Mouse (Mus musculus) E14TG2a.4 (cell line): ENCODE results near the gene Plekha5.
"Not testable (repeated sequence)": the region's sequence is repeated elsewhere in the genome, so short reads cannot be mapped to it uniquely, and the experiment has no call there.

Source experiments
- H3K27me3 ChIP-seq: 2 replicates; pipeline ENCODE4 v1.6.1; 2014; ENCODE audit warnings: low read length, control low read depth; ENCODE audit not compliant: insufficient read depth
- H3K36me3 ChIP-seq: 2 replicates; pipeline ENCODE4 v1.6.1; 2014; ENCODE audit warnings: low read length, control low read depth; ENCODE audit not compliant: insufficient read depth
- H3K4me1 ChIP-seq: replicated peaks from 2 replicates; pipeline ENCODE4 v1.6.1; 2014; ENCODE audit warnings: low read depth, low read length, control low read depth
- H3K4me3 ChIP-seq: replicated peaks from 2 replicates; pipeline ENCODE4 v1.5.1; 2014; ENCODE audit warnings: mild to moderate bottlenecking, low read length
- H3K9me3 ChIP-seq: 2 replicates; pipeline ENCODE4 v1.6.1; 2014; ENCODE audit warnings: low read length, control low read depth
- CTCF ChIP-seq: conservative IDR thresholded peaks from 2 replicates; pipeline ENCODE4 v1.5.1; 2014; ENCODE audit warnings: low read length
- NANOG ChIP-seq: IDR thresholded peaks from 2 replicates; pipeline ENCODE4 v1.6.1; 2014; ENCODE audit warnings: borderline replicate concordance, low read length, mixed read lengths
- POU5F1 ChIP-seq: IDR thresholded peaks from 2 replicates; pipeline ENCODE4 v1.6.1; 2014; ENCODE audit warnings: low read length, borderline replicate concordance

Plekha5 gene

DNA sequence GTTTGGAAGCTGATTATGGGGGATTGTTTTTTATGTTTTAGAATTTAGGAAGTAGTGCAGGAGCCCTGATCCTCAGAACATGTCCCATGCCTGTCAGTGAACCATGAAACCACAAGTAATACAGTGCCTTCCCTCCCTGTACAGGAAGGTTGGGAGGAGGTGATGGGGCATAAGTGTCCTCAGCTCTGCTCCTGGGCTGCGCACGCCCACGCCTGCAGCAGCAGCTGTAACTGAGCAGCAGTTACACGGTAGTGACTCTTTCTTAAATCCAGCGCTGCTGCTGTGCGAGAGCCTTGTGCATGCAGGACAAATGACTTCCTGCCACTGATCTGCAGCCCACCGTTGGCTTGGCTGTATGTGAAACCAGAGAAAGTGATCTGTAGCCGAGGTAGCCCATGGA lies 152.3 kb downstream of the Plekha5 start:
- Histone ChIP-seq H3K27me3 (no peaks in the 10 kb centered on the region), H3K9me3 (no peaks in the 10 kb centered on the region), H3K36me3 (peaks cover 27% of the 10 kb centered on the region), H3K4me3 (no peak overlapping the region), H3K4me1 (peaks cover 26% of the 10 kb centered on the region)
- TF ChIP-seq POU5F1 (no peak), NANOG (no peak), CTCF (no peak)

DNA sequence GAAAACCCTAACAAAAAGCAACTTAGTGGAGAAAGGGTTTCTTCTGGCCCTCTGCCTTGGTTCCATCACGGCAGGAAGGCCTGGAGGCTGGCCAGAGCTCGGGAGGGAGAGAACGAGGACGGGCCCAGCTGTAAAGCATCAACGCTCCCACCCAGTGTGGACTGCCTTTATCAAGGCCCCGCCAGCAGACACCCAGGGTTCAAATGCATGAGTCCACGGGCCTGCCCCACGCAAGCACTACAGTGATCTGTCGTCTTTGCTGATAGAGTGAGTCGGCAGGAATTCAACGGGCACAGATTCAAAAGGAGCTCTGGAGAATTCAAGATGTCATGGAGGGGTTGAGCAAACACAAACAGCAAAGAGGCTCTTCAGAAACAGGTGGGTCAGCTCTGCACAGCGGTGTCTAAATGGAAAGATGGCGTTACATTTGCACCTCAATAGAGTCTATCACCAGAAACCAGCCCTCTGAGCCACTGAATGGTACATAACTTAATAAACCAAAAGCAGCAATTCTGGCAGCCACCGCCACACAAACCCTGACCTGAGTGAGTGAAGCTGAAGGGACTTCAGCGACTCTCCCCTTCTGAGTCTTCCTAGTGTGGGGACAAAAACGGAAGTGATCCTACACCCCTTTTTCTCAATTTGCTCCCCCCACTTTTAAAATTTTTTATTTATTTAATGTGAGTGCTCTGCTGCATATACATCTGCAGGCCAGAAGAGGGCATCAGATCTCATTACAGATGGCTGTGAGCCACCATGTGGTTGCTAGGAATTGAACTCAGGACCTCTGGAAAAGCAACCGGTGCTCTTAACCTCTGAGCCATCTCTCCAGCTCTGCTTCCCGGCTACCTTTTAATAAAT lies 153.3 kb downstream of the Plekha5 start:
- TF ChIP-seq POU5F1 (no peak), CTCF (peak; percentile 55), NANOG (peak; percentile 68; the same call in 1 of the 2 replicates)
- Histone ChIP-seq H3K36me3 (peaks cover 25% of the 10 kb centered on the region), H3K9me3 (no peaks in the 10 kb centered on the region), H3K4me3 (peak overlapping the region; percentile 50), H3K27me3 (no peaks in the 10 kb centered on the region), H3K4me1 (peaks cover 26% of the 10 kb centered on the region)

DNA sequence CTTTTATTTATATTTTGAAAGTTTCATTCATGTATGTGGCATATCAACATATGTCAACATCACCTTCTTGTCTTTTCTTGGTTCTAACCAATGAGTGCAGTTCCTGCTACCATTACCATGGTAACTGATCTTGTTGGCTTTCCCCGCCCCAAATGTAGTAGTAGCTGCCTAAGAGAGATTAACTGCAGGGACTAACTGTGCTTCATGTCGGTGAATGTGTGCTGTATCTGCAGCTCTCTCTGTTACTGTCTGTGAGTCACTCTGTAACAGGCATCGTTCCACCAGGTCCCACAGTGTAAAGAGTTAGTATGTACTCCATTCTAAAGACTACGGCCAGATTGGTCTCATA lies 153.9 kb downstream of the Plekha5 start:
- Histone ChIP-seq H3K4me3 (no peak overlapping the region), H3K36me3 (peaks cover 21% of the 10 kb centered on the region), H3K27me3 (no peaks in the 10 kb centered on the region), H3K4me1 (peaks cover 29% of the 10 kb centered on the region), H3K9me3 (no peaks in the 10 kb centered on the region)
- TF ChIP-seq POU5F1, result no peak
- TF ChIP-seq CTCF, result no peak
- no peak for TF ChIP-seq NANOG

DNA sequence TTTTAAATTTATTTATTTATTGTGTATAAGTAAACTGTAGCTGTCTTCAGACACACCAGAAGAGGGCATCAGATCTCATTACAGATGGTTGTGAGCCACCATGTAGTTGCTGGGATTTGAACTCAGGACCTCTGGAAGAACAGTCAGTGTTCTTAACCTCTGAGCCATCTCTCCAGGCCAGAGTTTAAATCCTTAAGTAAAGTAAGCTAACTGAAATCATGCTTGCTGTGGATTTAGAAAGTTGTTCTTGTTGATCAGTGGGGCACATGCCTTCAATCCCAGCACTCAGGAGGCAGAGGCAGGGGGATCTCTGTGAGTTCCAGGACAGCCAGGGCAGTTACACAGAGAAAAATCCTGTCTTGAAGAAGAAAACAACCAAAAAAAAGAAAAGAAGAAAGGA lies 155.1 kb downstream of the Plekha5 start:
- peaks cover 15% of the 10 kb centered on the region for H3K36me3 ChIP-seq
- H3K4me1 ChIP-seq, result peaks cover 35% of the 10 kb centered on the region
- not testable (repeated sequence) for H3K4me3 ChIP-seq, H3K9me3 ChIP-seq, H3K27me3 ChIP-seq

DNA sequence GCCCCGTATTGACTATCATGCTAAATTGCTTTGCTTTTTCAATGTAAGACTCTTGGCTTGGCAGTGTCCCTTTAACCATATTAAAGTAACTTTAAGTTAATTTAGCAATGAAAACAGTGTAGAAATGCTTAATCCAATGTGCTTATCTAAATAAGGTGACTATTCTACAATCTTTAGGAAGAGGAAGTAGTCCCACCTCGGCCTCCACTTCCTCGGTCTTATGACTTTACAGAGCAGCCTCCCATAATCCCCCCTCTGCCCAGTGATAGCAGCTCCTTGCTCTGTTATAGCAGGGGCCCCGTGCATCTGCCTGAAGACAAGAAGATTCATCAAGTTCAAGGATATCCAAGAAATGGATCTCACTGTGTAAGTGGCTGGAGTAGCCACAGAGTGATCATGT lies 156.3 kb downstream of the Plekha5 start:
- Histone ChIP-seq H3K4me3 (no peak overlapping the region), H3K4me1 (peaks cover 35% of the 10 kb centered on the region), H3K36me3 (peaks cover 6% of the 10 kb centered on the region; the same call in 1 of the 2 replicates), H3K27me3 (no peaks in the 10 kb centered on the region), H3K9me3 (no peaks in the 10 kb centered on the region)
- TF ChIP-seq CTCF (no peak), POU5F1 (no peak), NANOG (no peak)

DNA sequence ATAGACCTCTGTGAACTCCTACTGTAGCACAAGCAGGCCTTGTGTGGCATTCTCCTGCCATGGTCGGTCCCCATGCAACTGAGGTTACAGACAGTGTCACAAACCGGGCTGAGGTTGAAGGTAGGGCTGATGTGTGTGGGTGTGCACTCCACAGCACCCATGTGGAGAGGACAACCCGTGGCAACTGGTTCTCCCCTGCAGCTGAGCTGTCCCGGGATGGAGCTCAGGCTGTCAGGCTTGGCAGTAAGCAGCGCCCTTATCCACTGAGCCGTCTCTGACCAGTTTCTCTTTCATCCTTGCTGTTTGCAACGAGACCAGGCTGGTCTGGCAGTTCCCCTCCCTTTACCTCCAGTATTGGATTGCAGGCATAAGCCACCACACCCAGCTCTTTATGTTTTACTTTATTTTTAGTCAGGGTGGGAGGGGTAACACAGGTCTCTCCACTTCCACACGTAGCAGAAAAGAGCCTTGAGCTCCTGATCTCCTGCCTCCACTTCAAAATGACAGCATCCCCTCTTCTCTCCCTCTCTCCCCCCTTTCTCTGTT lies 162.9 kb downstream of the Plekha5 start:
- no peaks in the 10 kb centered on the region for H3K27me3 ChIP-seq
- peaks cover 55% of the 10 kb centered on the region for H3K36me3 ChIP-seq
- peaks cover 12% of the 10 kb centered on the region for H3K4me1 ChIP-seq
- TF ChIP-seq CTCF (no peak), NANOG (no peak), POU5F1 (no peak)
- H3K9me3 ChIP-seq, result no peaks in the 10 kb centered on the region
- H3K4me3 ChIP-seq, result no peak overlapping the region

DNA sequence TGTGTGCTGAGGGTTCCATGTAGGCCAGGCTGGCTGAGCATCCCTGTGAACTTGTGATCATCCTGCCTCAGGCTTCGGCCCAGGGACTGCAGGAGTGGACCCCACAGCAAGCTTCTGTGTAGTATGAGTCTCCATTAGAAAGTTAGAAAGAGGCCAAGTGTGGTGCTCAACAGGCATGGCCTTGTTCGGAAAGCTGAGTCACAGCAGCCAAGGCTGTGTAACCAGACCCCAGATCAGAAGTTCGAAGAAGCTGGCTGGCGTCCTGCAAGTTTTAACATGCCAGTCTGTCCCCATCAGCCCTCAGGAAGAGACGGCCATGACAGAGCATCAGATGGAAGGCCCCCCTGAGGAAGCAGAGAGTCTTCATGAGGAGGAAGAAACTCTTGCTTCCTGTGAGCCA lies 167.5 kb downstream of the Plekha5 start:
- TF ChIP-seq CTCF (no peak), NANOG (no peak), POU5F1 (no peak)
- Histone ChIP-seq H3K36me3 (peaks cover 82% of the 10 kb centered on the region), H3K27me3 (no peaks in the 10 kb centered on the region), H3K9me3 (no peaks in the 10 kb centered on the region), H3K4me1 (peaks cover 20% of the 10 kb centered on the region), H3K4me3 (no peak overlapping the region)

DNA sequence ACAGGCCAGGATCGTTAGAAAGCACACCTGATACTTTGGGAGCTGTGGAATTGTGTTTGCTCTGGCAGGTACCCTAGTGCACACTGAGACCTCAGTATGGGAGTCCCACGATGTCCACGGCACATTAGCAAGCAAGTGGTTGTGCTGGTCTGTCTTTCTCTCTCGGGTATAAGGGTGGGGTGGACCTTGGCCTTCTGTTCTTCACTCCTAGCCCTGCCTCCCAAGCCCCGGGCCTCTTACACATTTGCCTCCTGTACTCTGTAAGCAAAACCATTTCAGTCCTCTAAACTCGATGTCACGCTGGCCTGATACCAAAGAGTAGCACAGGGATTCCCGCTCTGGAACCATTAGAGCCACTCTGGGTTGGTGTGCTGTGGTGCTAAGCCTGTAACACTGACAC lies 168.9 kb downstream of the Plekha5 start:
- Histone ChIP-seq H3K27me3 (no peaks in the 10 kb centered on the region), H3K4me3 (no peak overlapping the region), H3K4me1 (peaks cover 24% of the 10 kb centered on the region), H3K36me3 (peaks cover 74% of the 10 kb centered on the region), H3K9me3 (no peaks in the 10 kb centered on the region)
- TF ChIP-seq POU5F1 (no peak), NANOG (no peak), CTCF (no peak)
